Mouse (Mus musculus): ENCODE results near the gene Gphb5.

GRCm38 (mm10) chr12:75450592-75450991, 34.0 kb upstream of the Gphb5 start:
- TF ChIP-seq POLR2A (IDR thresholded peaks at IDR 0.05; ENCODE audit: low read depth, low read length) (no peak), CTCF (IDR thresholded peaks at IDR 0.05; ENCODE audit: borderline replicate concordance, insufficient read depth, low read length) (no peak)
